ENCODE assay signal across 8 mouse cellular contexts in genomic region chr4:130167814-130168213, GRCm38 (mm10). TPM values are rescaled to one million over a fixed set of nuclear protein-coding genes. Genes with fewer than 3 reads are reported as not detected.
A peak's percentile ranks its signal among the peaks of the same experiment; 100 is the strongest.
DNase-seq lines count a peak whose midpoint lies in the region; ATAC-seq and TF ChIP-seq lines count a peak whose summit lies in the region.
"Had no signal": no experiment of that assay in that cellular context is flagged by ENCODE, and none has a peak within 500 bp of the region (broad histone marks: within the 10 kb centered on the region; RNA-seq: fewer than 3 reads in every experiment).

No protein-coding gene starts in this region.

- H3K4me2 ChIP-seq in embryonic facial prominence, embryonic 14.5 days (ENCODE audit: low read depth, low read length) = peak overlapping the region; percentile 34
- H3K4me2 ChIP-seq in kidney, embryonic 16.5 days (replicated peaks; ENCODE audit: low read depth, low read length) = peak overlapping the region; percentile 37

- TF ChIP-seq CTCF in bone marrow macrophage, adult 2 months (IDR thresholded peaks at IDR 0.05; ENCODE audit: low read depth, low read length) = no peak

- 0 out of 2 replicates have a peak overlapping the region, but pooled peaks have one; percentile 17 for H3K9ac ChIP-seq in embryonic facial prominence, embryonic 14.5 days (ENCODE audit: low read depth, low read length)
- 0 out of 2 replicates have a peak overlapping the region, but pooled peaks have one; percentile 24 for H3K9ac ChIP-seq in kidney, embryonic 16.5 days (replicated peaks; ENCODE audit: low read length)

- DNase-seq in embryonic facial prominence, embryonic 14.5 days (ENCODE audit: low spot score) = no peak
- DNase-seq in midbrain, embryonic 10.5 days (ENCODE audit: low spot score) = no peak
- no peak for DNase-seq in cerebellum, adult 11-12 months
- no peak for DNase-seq in retina, embryonic 14.5 days (ENCODE audit: low spot score)
- DNase-seq in ovary, postnatal 36 days (ENCODE audit: low spot score) = no peak

- peak; percentile 1; the same call in 1 of the 2 replicates for ATAC-seq in embryonic facial prominence, embryonic 14.5 days (ENCODE audit: low read depth)
- ATAC-seq in kidney, embryonic 16.5 days (ENCODE audit: low FRiP score, low TSS enrichment) = no peak

- no peaks in the 10 kb centered on the region; the same call in 1 of the 2 replicates for H3K27me3 ChIP-seq in embryonic facial prominence, embryonic 14.5 days (replicated peaks; ENCODE audit: control insufficient read depth, insufficient read depth, low read length)
- no peaks in the 10 kb centered on the region for H3K27me3 ChIP-seq in kidney, embryonic 16.5 days (ENCODE audit: insufficient read depth, low read length)
- peaks cover 63% of the 10 kb centered on the region for H3K27me3 ChIP-seq in midbrain, embryonic 10.5 days (ENCODE audit: low read depth, poor library complexity, severe bottlenecking)

- H3K4me1 ChIP-seq in bone marrow macrophage, adult 2 months (ENCODE audit: control insufficient read depth, insufficient read depth, low read length) = peaks cover 11% of the 10 kb centered on the region
- peaks cover 41% of the 10 kb centered on the region for H3K4me1 ChIP-seq in embryonic facial prominence, embryonic 14.5 days (ENCODE audit: control insufficient read depth, insufficient read depth, low read length)
- peaks cover 69% of the 10 kb centered on the region for H3K4me1 ChIP-seq in kidney, embryonic 16.5 days (ENCODE audit: insufficient read depth, low read length)
- peaks cover 52% of the 10 kb centered on the region for H3K4me1 ChIP-seq in midbrain, embryonic 10.5 days

- H3K4me3 ChIP-seq in bone marrow macrophage, adult 2 months (ENCODE audit: insufficient read depth, low read length) = peak overlapping the region; percentile 31
- no peak overlapping the region for H3K4me3 ChIP-seq in embryonic facial prominence, embryonic 14.5 days (ENCODE audit: low read depth, low read length)
- no peak overlapping the region for H3K4me3 ChIP-seq in kidney, embryonic 16.5 days (ENCODE audit: low read length)
- H3K4me3 ChIP-seq in midbrain, embryonic 10.5 days = peak overlapping the region; percentile 37

- H3K27ac ChIP-seq in bone marrow macrophage, adult 2 months (ENCODE audit: insufficient read depth, low read depth, low read length) = no peak overlapping the region
- no peak overlapping the region for H3K27ac ChIP-seq in embryonic facial prominence, embryonic 14.5 days (replicated peaks; ENCODE audit: low read depth, low read length)
- H3K27ac ChIP-seq in kidney, embryonic 16.5 days (ENCODE audit: low read length) = peak overlapping the region; percentile 64
- H3K27ac ChIP-seq in midbrain, embryonic 10.5 days (replicated peaks) = no peak overlapping the region

- TF ChIP-seq POLR2A in bone marrow macrophage, adult 2 months (IDR thresholded peaks at IDR 0.05; ENCODE audit: borderline replicate concordance, low read depth, low read length) = no peak

- no peaks in the 10 kb centered on the region for H3K36me3 ChIP-seq in embryonic facial prominence, embryonic 14.5 days (ENCODE audit: control insufficient read depth, insufficient read depth, low read length)
- no peaks in the 10 kb centered on the region for H3K36me3 ChIP-seq in kidney, embryonic 16.5 days (ENCODE audit: insufficient read depth, low read length)
- no peaks in the 10 kb centered on the region for H3K36me3 ChIP-seq in midbrain, embryonic 10.5 days

- no peaks in the 10 kb centered on the region for H3K9me3 ChIP-seq in embryonic facial prominence, embryonic 14.5 days (ENCODE audit: control insufficient read depth, low read length)
- no peaks in the 10 kb centered on the region for H3K9me3 ChIP-seq in kidney, embryonic 16.5 days (ENCODE audit: low read length)
- no peaks in the 10 kb centered on the region for H3K9me3 ChIP-seq in midbrain, embryonic 10.5 days (replicated peaks)

- 47% methylated on average over 9 of the region's 9 CpGs for WGBS in embryonic facial prominence, embryonic 14.5 days
- WGBS in kidney, embryonic 16.5 days = 25% methylated on average over 9 of the region's 9 CpGs
- 51% methylated on average over 9 of the region's 9 CpGs for WGBS in midbrain, embryonic 10.5 days

RNA-seq across cellular contexts. Expression of gene Tinagl1, which starts 7.1 kb away (rescaled TPM):
- 0.58 and 0.92 TPM in 2 replicates for polyA plus RNA-seq in bone marrow macrophage, adult 2 months (2012; ENCODE audit: insufficient read depth, insufficient read length, missing spikeins)
- 21.8 and 23.9 TPM in 2 replicates for polyA plus RNA-seq in embryonic facial prominence, embryonic 14.5 days (2014; fragmentation: Nextera tagmentation; extraction: Ambion mirVana)
- polyA plus RNA-seq in kidney, embryonic 16.5 days (2015; fragmentation: Nextera tagmentation; extraction: Ambion mirVana) = 71.2 and 93.4 TPM in 2 replicates
- 7.4 and 7.5 TPM in 2 replicates for polyA plus RNA-seq in midbrain, embryonic 10.5 days (2016; fragmentation: Nextera tagmentation; extraction: Ambion mirVana)

RNA-seq across cellular contexts. Expression of gene Hcrtr1, which starts 28.7 kb away (rescaled TPM):
- polyA plus RNA-seq in bone marrow macrophage, adult 2 months (2012; ENCODE audit: insufficient read depth, insufficient read length, missing spikeins) = not detected in 2 replicates
- 0.19 and 0.30 TPM in 2 replicates for polyA plus RNA-seq in embryonic facial prominence, embryonic 14.5 days (2014; fragmentation: Nextera tagmentation; extraction: Ambion mirVana)
- 0.19 and 0.31 TPM in 2 replicates for polyA plus RNA-seq in kidney, embryonic 16.5 days (2015; fragmentation: Nextera tagmentation; extraction: Ambion mirVana)
- 0.23 and 0.31 TPM in 2 replicates for polyA plus RNA-seq in midbrain, embryonic 10.5 days (2016; fragmentation: Nextera tagmentation; extraction: Ambion mirVana)

RNA-seq across cellular contexts. Expression of gene Gm853, which starts 54.4 kb away (rescaled TPM):
- not detected in 2 replicates for polyA plus RNA-seq in bone marrow macrophage, adult 2 months (2012; ENCODE audit: insufficient read depth, insufficient read length, missing spikeins)
- polyA plus RNA-seq in embryonic facial prominence, embryonic 14.5 days (2014; fragmentation: Nextera tagmentation; extraction: Ambion mirVana) = not detected in 2 replicates
- polyA plus RNA-seq in kidney, embryonic 16.5 days (2015; fragmentation: Nextera tagmentation; extraction: Ambion mirVana) = 1.2 and 2.6 TPM in 2 replicates
- 0.31 TPM in 1 of 2 replicates, not detected in the other for polyA plus RNA-seq in midbrain, embryonic 10.5 days (2016; fragmentation: Nextera tagmentation; extraction: Ambion mirVana)
- polyA plus RNA-seq: gonadal fat pad, adult 2 months had no signal

Comparison
In these comparisons a context has a peak if more than half of its experiments do, and no peak if none do; other contexts are left out.
1. H3K4me3 ChIP-seq: peak in bone marrow macrophage, adult 2 months (single experiment) and midbrain, embryonic 10.5 days (single experiment); none in embryonic facial prominence, embryonic 14.5 days (single experiment) and kidney, embryonic 16.5 days (single experiment).